Mouse (Mus musculus) intestine, postnatal 0 days (tissue): ENCODE results near the gene Dbp. TPM values are rescaled to one million over a fixed set of nuclear protein-coding genes. Genes with fewer than 3 reads are reported as not detected.
A peak's percentile ranks its signal among the peaks of the same experiment; 100 is the strongest.

Experiments used
- ATAC-seq: fragments of 200-750 bp; cut with Nextera tagmentation; 2 replicates; pipeline ENCODE4 v1.8.0; 2017; ENCODE audit warnings: mild to moderate bottlenecking, moderate TSS enrichment, moderate library complexity
- H3K27ac ChIP-seq: fragments of 300-500 bp; sonication (generic); 2 replicates; pipeline ENCODE4 v1.5.1; 2014; ENCODE audit warnings: mild to moderate bottlenecking, low read depth, low read length, moderate library complexity
- H3K27me3 ChIP-seq: fragments of 300-500 bp; sonication (generic); replicated peaks from 2 replicates; pipeline ENCODE4 v1.6.1; 2014; ENCODE audit warnings: low read length, mixed read lengths; ENCODE audit not compliant: control insufficient read depth, insufficient read depth
- H3K36me3 ChIP-seq: fragments of 300-500 bp; sonication (generic); 2 replicates; pipeline ENCODE4 v1.6.1; 2014; ENCODE audit warnings: mild to moderate bottlenecking, moderate library complexity; ENCODE audit not compliant: control insufficient read depth, insufficient read depth
- H3K4me1 ChIP-seq: fragments of 300-500 bp; sonication (generic); replicated peaks from 2 replicates; pipeline ENCODE4 v1.6.1; 2014; ENCODE audit warnings: antibody characterized with exemption, low read length, mixed read lengths; ENCODE audit not compliant: control insufficient read depth, insufficient read depth
- H3K4me2 ChIP-seq: fragments of 300-500 bp; sonication (generic); replicated peaks from 2 replicates; pipeline ENCODE4 v1.6.1; 2014; ENCODE audit warnings: low read depth, mild to moderate bottlenecking, moderate library complexity
- H3K4me3 ChIP-seq: fragments of 300-500 bp; sonication (generic); 2 replicates; pipeline ENCODE4 v1.5.1; 2014; ENCODE audit warnings: low read depth, low read length
- H3K9ac ChIP-seq: fragments of 300-500 bp; sonication (generic); 2 replicates; pipeline ENCODE4 v1.6.1; 2014; ENCODE audit warnings: mild to moderate bottlenecking, low read depth, low read length
- H3K9me3 ChIP-seq: fragments of 300-500 bp; sonication (generic); 2 replicates; pipeline ENCODE4 v1.6.1; 2016; ENCODE audit warnings: mixed run types; ENCODE audit not compliant: control insufficient read depth
- CTCF ChIP-seq: sonication (generic); IDR thresholded peaks from 2 replicates; pipeline ENCODE4 v1.5.1; 2016; ENCODE audit warnings: low read depth, mild to moderate bottlenecking, control low read depth, antibody characterized with exemption, moderate library complexity
- WGBS: fragments of 180-500 bp; shearing (Covaris S2); extraction: QIAGEN DNeasy Blood & Tissue Kit; methylation state at CpG from one replicate; pipeline ENCODE4 v1.1.7; 2014; 5-methylcytosine and 5-hydroxymethylcytosine counted together
- polyA plus RNA-seq: library from polyadenylated mRNA; unstranded; fragments of >200 nt; fragmentation: Nextera tagmentation; extraction: Ambion mirVana; gene quantifications from 2 replicates; pipeline ENCODE4 v1.2.1, GENCODE M21; 2015

The Dbp gene
- polyA plus RNA-seq, 1 experiment from 2014 or later: 6.9 TPM

GRCm38 (mm10) chr7:45739162-45739763 lies 34.4 kb downstream of the Dbp start:
- no peaks in the 10 kb centered on the region for H3K27me3 ChIP-seq
- H3K4me3 ChIP-seq: no peak overlapping the region
- TF ChIP-seq CTCF: peak; percentile 91
- peak; percentile 74 for ATAC-seq
- H3K36me3 ChIP-seq: no peaks in the 10 kb centered on the region
- WGBS: 8% methylated on average over 9 of the region's 9 CpGs
- no peak overlapping the region for H3K4me2 ChIP-seq
- no peaks in the 10 kb centered on the region for H3K4me1 ChIP-seq
- H3K9ac ChIP-seq: no peak overlapping the region
- no peak overlapping the region for H3K27ac ChIP-seq
- H3K9me3 ChIP-seq: no peaks in the 10 kb centered on the region

DNA sequence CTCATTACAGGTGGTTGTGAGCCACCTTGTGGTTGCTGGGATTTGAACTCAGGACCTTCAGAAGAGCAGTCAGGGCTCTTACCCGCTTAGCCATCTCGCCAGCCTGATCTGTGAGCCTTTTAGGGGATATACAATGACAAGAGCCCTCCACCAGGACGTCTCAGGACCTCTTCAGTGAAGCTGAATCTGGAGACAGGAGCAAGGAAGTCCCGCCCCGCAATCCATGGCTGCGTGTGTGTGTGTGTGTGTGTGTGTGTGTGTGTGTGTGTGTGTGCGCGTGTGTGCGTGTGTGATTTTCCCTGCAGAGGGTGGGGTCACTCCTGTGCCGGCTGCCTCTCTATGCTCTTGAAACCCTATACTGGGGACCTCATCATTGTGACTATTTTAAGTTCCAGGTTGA lies 34.9 kb downstream of the Dbp start:
- Histone ChIP-seq H3K9me3 (no peaks in the 10 kb centered on the region), H3K4me3 (no peak overlapping the region), H3K9ac (no peak overlapping the region), H3K27ac (no peak overlapping the region), H3K4me2 (no peak overlapping the region), H3K4me1 (no peaks in the 10 kb centered on the region), H3K36me3 (no peaks in the 10 kb centered on the region), H3K27me3 (no peaks in the 10 kb centered on the region)
- no peak for TF ChIP-seq CTCF
- 66% methylated on average over 10 of the region's 10 CpGs for WGBS
- no peak for ATAC-seq

GRCm38 (mm10) chr7:45741308-45741707 lies 36.4 kb downstream of the Dbp start:
- no peaks in the 10 kb centered on the region for H3K36me3 ChIP-seq
- H3K4me1 ChIP-seq: no peaks in the 10 kb centered on the region
- H3K27me3 ChIP-seq: no peaks in the 10 kb centered on the region
- ATAC-seq: no peak
- WGBS: 81% methylated on average over 12 of the region's 12 CpGs
- TF ChIP-seq CTCF: no peak
- H3K4me3 ChIP-seq: no peak overlapping the region
- no peaks in the 10 kb centered on the region for H3K9me3 ChIP-seq
- no peak overlapping the region for H3K4me2 ChIP-seq
- H3K9ac ChIP-seq: no peak overlapping the region
- no peak overlapping the region for H3K27ac ChIP-seq

DNA sequence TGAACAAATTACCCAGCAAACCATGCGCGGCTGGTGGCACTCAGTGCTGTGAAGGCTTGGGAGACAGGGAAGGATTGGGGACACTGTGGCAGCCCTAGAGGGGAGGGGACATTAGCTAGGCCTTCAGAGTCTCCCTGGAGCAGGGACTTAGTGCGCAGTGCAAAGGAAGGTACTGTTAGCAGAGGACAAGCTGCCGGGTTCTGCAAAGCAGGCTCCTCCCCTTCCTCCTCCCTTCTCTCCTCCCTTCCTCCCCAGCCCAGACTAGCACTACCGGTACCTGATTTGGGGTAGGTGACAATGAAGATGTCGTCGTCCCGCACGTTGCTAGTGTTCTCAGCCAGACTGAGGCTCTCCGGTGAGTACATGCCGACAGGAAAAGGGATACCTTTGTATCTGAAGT lies 36.9 kb downstream of the Dbp start:
- 36% methylated on average over 11 of the region's 11 CpGs for WGBS
- Histone ChIP-seq H3K27ac (no peak overlapping the region), H3K36me3 (no peaks in the 10 kb centered on the region), H3K4me3 (no peak overlapping the region), H3K9ac (no peak overlapping the region), H3K4me2 (peak overlapping the region; percentile 45), H3K9me3 (no peaks in the 10 kb centered on the region), H3K27me3 (no peaks in the 10 kb centered on the region), H3K4me1 (no peaks in the 10 kb centered on the region)
- no peak for TF ChIP-seq CTCF
- ATAC-seq: no peak

GRCm38 (mm10) chr7:45742338-45742737 lies 37.5 kb downstream of the Dbp start:
- ATAC-seq: no peak
- Histone ChIP-seq H3K4me1 (no peaks in the 10 kb centered on the region), H3K9me3 (no peaks in the 10 kb centered on the region), H3K36me3 (no peaks in the 10 kb centered on the region), H3K27ac (no peak overlapping the region), H3K9ac (no peak overlapping the region), H3K27me3 (no peaks in the 10 kb centered on the region), H3K4me3 (no peak overlapping the region), H3K4me2 (peak overlapping the region; percentile 45)
- 32% methylated on average over 19 of the region's 19 CpGs for WGBS
- peak; percentile 59 for TF ChIP-seq CTCF

- 26% methylated on average over 2 of the region's 2 CpGs for WGBS
- peak; percentile 88 for ATAC-seq
Observed at GRCm38 (mm10) chr7:45744387-45744786, 39.5 kb downstream of the Dbp start.

DNA sequence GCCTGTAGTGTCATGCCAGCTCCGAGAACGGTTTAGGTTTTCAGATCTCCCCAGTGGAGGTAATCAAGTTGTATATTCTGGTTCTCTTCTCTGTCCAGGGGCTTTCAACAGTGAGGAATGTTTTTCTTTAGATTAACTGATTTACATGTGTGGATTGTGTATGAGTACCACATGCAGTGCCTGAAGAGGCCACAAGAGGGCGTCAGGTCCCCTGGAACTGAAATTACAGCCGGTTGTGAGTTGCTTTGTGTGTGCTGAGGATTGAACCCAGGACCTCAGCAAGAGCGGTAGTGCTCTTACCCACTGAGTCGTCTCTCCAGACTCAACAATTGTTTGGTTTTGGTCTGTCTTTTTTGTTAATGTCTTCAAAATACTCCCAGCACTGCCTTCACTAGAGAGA lies 41.6 kb downstream of the Dbp start:
- H3K36me3 ChIP-seq: no peaks in the 10 kb centered on the region
- H3K4me3 ChIP-seq: no peak overlapping the region
- H3K27me3 ChIP-seq: no peaks in the 10 kb centered on the region
- H3K27ac ChIP-seq: no peak overlapping the region
- H3K4me2 ChIP-seq: no peak overlapping the region
- 60% methylated on average over 6 of the region's 6 CpGs for WGBS
- no peaks in the 10 kb centered on the region for H3K4me1 ChIP-seq
- ATAC-seq: no peak
- TF ChIP-seq CTCF: peak; percentile 68
- H3K9ac ChIP-seq: no peak overlapping the region
- no peaks in the 10 kb centered on the region for H3K9me3 ChIP-seq

More at GRCm38 (mm10) chr7:45744387-45744786, 39.5 kb downstream of the Dbp start:
- H3K9me3 ChIP-seq: no peaks in the 10 kb centered on the region
- no peaks in the 10 kb centered on the region for H3K27me3 ChIP-seq
- no peaks in the 10 kb centered on the region for H3K4me1 ChIP-seq
- H3K36me3 ChIP-seq: no peaks in the 10 kb centered on the region
- no peak overlapping the region for H3K4me3 ChIP-seq
- no peak for TF ChIP-seq CTCF
- H3K27ac ChIP-seq: no peak overlapping the region
- no peak overlapping the region for H3K9ac ChIP-seq
- H3K4me2 ChIP-seq: no peak overlapping the region
